Mouse (Mus musculus) midbrain, embryonic 11.5 days (tissue): ENCODE measurements around the gene Vps4a. TPM values are rescaled to one million over a fixed set of nuclear protein-coding genes. Genes with fewer than 3 reads are reported as not detected.
A peak's percentile ranks its signal among the peaks of the same experiment; 100 is the strongest.
"Not testable (repeated sequence)": the region's sequence is repeated elsewhere in the genome, so short reads cannot be mapped to it uniquely, and the experiment has no call there.

Experiments used
- ATAC-seq: fragments of 200-750 bp; cut with Nextera tagmentation; 2 replicates; pipeline ENCODE4 v1.8.0; 2017; ENCODE audit warnings: moderate TSS enrichment, moderate library complexity; ENCODE audit not compliant: low FRiP score
- DNase-seq: peaks from one replicate; pipeline ENCODE4 v3.0.0; 2015; ENCODE audit warnings: low spot score; ENCODE audit errors: missing footprints
- H3K27ac ChIP-seq: fragments of 300-500 bp; sonication (generic); 2 replicates; pipeline ENCODE4 v1.5.1; 2014; ENCODE audit warnings: low read depth, low read length
- H3K27me3 ChIP-seq: fragments of 300-500 bp; sonication (generic); 2 replicates; pipeline ENCODE4 v1.6.1; 2014; ENCODE audit warnings: mild to moderate bottlenecking, low read length, moderate library complexity, mixed read lengths; ENCODE audit not compliant: control insufficient read depth, insufficient read depth
- H3K36me3 ChIP-seq: fragments of 300-500 bp; sonication (generic); 2 replicates; pipeline ENCODE4 v1.6.1; 2014; ENCODE audit warnings: mild to moderate bottlenecking, low read length, moderate library complexity, mixed read lengths; ENCODE audit not compliant: control insufficient read depth, insufficient read depth
- H3K4me1 ChIP-seq: fragments of 300-500 bp; sonication (generic); 2 replicates; pipeline ENCODE4 v1.6.1; 2014; ENCODE audit warnings: low read length; ENCODE audit not compliant: control insufficient read depth, insufficient read depth
- H3K4me2 ChIP-seq: fragments of 300-500 bp; sonication (generic); 2 replicates; pipeline ENCODE4 v1.6.1; 2014; ENCODE audit warnings: mild to moderate bottlenecking, moderate library complexity
- H3K4me3 ChIP-seq: fragments of 300-500 bp; sonication (generic); 2 replicates; pipeline ENCODE4 v1.5.1; 2014; ENCODE audit warnings: low read depth, low read length
- H3K9ac ChIP-seq: fragments of 300-500 bp; sonication (generic); 2 replicates; pipeline ENCODE4 v1.6.1; 2014; ENCODE audit warnings: low read length
- H3K9me3 ChIP-seq: fragments of 300-500 bp; sonication (generic); 2 replicates; pipeline ENCODE4 v1.6.1; 2016; ENCODE audit warnings: low read length; ENCODE audit not compliant: control insufficient read depth
- WGBS: fragments of 180-500 bp; shearing (Covaris S2); extraction: QIAGEN DNeasy Blood & Tissue Kit; methylation state at CpG from one replicate; pipeline ENCODE4 v1.1.7; 2014; 5-methylcytosine and 5-hydroxymethylcytosine counted together
- polyA plus RNA-seq: library from polyadenylated mRNA; unstranded; fragments of >200 nt; fragmentation: Nextera tagmentation; extraction: Ambion mirVana; gene quantifications from 2 replicates; pipeline ENCODE4 v1.2.1, GENCODE M21; 2014

Gene Vps4a
- polyA plus RNA-seq, 1 experiment from 2014 or later, result 94.9 TPM

- Histone ChIP-seq H3K4me2 (no peak overlapping the region), H3K36me3 (peaks cover 2% of the 10 kb centered on the region; the same call in 1 of the 2 replicates), H3K27ac (no peak overlapping the region), H3K9ac (no peak overlapping the region), H3K9me3 (no peaks in the 10 kb centered on the region), H3K27me3 (no peaks in the 10 kb centered on the region), H3K4me1 (no peaks in the 10 kb centered on the region), H3K4me3 (no peak overlapping the region)
- WGBS, result 93% methylated on average over 3 of the region's 3 CpGs
- no peak for DNase-seq
- ATAC-seq, result no peak
Observed at GRCm38 (mm10) chr8:107007795-107008194, 23.2 kb upstream of the Vps4a start.

GRCm38 (mm10) chr8:107012666-107013065 lies 18.4 kb upstream of the Vps4a start:
- Histone ChIP-seq H3K27ac (no peak overlapping the region), H3K27me3 (no peaks in the 10 kb centered on the region), H3K4me3 (no peak overlapping the region), H3K4me1 (no peaks in the 10 kb centered on the region), H3K4me2 (no peak overlapping the region), H3K9ac (no peak overlapping the region), H3K36me3 (peaks cover 2% of the 10 kb centered on the region; the same call in 1 of the 2 replicates), H3K9me3 (no peaks in the 10 kb centered on the region)
- ATAC-seq, result no peak
- DNase-seq, result no peak
- 79% methylated on average over 2 of the region's 2 CpGs for WGBS

GRCm38 (mm10) chr8:107014915-107015314 lies 16.1 kb upstream of the Vps4a start:
- no peaks in the 10 kb centered on the region for H3K9me3 ChIP-seq
- H3K4me3 ChIP-seq, result no peak overlapping the region
- H3K9ac ChIP-seq, result no peak overlapping the region
- H3K4me1 ChIP-seq, result no peaks in the 10 kb centered on the region
- H3K4me2 ChIP-seq, result no peak overlapping the region
- no peak overlapping the region for H3K27ac ChIP-seq
- no peaks in the 10 kb centered on the region; the same call in 1 of the 2 replicates for H3K36me3 ChIP-seq
- H3K27me3 ChIP-seq, result no peaks in the 10 kb centered on the region
- ATAC-seq (no peak), DNase-seq (no peak)
- 96% methylated on average over 1 of the region's 1 CpGs for WGBS

GRCm38 (mm10) chr8:107023479-107023878 lies 7.5 kb upstream of the Vps4a start:
- WGBS, result 92% methylated on average over 8 of the region's 8 CpGs
- Histone ChIP-seq H3K27me3 (no peaks in the 10 kb centered on the region), H3K4me3 (no peak overlapping the region), H3K9me3 (no peaks in the 10 kb centered on the region), H3K27ac (no peak overlapping the region), H3K4me2 (no peak overlapping the region), H3K36me3 (no peaks in the 10 kb centered on the region), H3K9ac (no peak overlapping the region), H3K4me1 (no peaks in the 10 kb centered on the region)
- DNase-seq, result no peak
- no peak for ATAC-seq

- DNase-seq (no peak), ATAC-seq (no peak)
- 85% methylated on average over 3 of the region's 3 CpGs for WGBS
- no peak overlapping the region for H3K4me3 ChIP-seq
- H3K4me1 ChIP-seq, result peaks cover 8% of the 10 kb centered on the region
- H3K4me2 ChIP-seq, result no peak overlapping the region
- no peak overlapping the region for H3K9ac ChIP-seq
- no peak overlapping the region for H3K27ac ChIP-seq
- H3K36me3 ChIP-seq, result no peaks in the 10 kb centered on the region
- no peaks in the 10 kb centered on the region for H3K27me3 ChIP-seq
- H3K9me3 ChIP-seq, result no peaks in the 10 kb centered on the region
Observed at GRCm38 (mm10) chr8:107029310-107029709, 1.7 kb upstream of the Vps4a start.

- WGBS, result 76% methylated on average over 5 of the region's 5 CpGs
- peak; percentile 75 for DNase-seq
- Histone ChIP-seq H3K27me3 (no peaks in the 10 kb centered on the region), H3K4me1 (peaks cover 8% of the 10 kb centered on the region), H3K4me2 (no peak overlapping the region), H3K27ac (no peak overlapping the region), H3K36me3 (no peaks in the 10 kb centered on the region), H3K9me3 (no peaks in the 10 kb centered on the region), H3K9ac (no peak overlapping the region), H3K4me3 (no peak overlapping the region)
- no peak for ATAC-seq
Observed at GRCm38 (mm10) chr8:107030058-107030457, 964 bp upstream of the Vps4a start.

GRCm38 (mm10) chr8:107031577-107032090 lies 612 bp downstream of the Vps4a start:
- peaks cover 8% of the 10 kb centered on the region for H3K4me1 ChIP-seq
- H3K9me3 ChIP-seq, result no peaks in the 10 kb centered on the region
- WGBS, result under 1% methylated on average over 38 of the region's 40 CpGs
- ATAC-seq, result no peak
- peak overlapping the region; percentile 16 for H3K27ac ChIP-seq
- H3K4me3 ChIP-seq, result peak overlapping the region; percentile 96
- no peak for DNase-seq
- H3K4me2 ChIP-seq, result peak overlapping the region; percentile 92
- H3K27me3 ChIP-seq, result no peaks in the 10 kb centered on the region
- no peaks in the 10 kb centered on the region for H3K36me3 ChIP-seq
- H3K9ac ChIP-seq, result peak overlapping the region; percentile 91

- DNase-seq, H3K4me2 ChIP-seq, H3K9me3 ChIP-seq, H3K27me3 ChIP-seq, H3K4me3 ChIP-seq, H3K4me1 ChIP-seq, H3K9ac ChIP-seq, H3K27ac ChIP-seq, H3K36me3 ChIP-seq, ATAC-seq: not testable (repeated sequence)
- 94% methylated on average over 2 of the region's 2 CpGs for WGBS
Observed at GRCm38 (mm10) chr8:107033609-107034008, 2.6 kb downstream of the Vps4a start.

- H3K9ac ChIP-seq, result no peak overlapping the region
- H3K9me3 ChIP-seq, result no peaks in the 10 kb centered on the region
- DNase-seq (no peak), ATAC-seq (no peak)
- H3K4me2 ChIP-seq, result no peak overlapping the region
- H3K4me3 ChIP-seq, result no peak overlapping the region
- 89% methylated on average over 3 of the region's 3 CpGs for WGBS
- peaks cover 1% of the 10 kb centered on the region; the same call in 1 of the 2 replicates for H3K36me3 ChIP-seq
- no peaks in the 10 kb centered on the region for H3K27me3 ChIP-seq
- peaks cover 8% of the 10 kb centered on the region for H3K4me1 ChIP-seq
- no peak overlapping the region for H3K27ac ChIP-seq
Observed at GRCm38 (mm10) chr8:107035641-107036040, 4.6 kb downstream of the Vps4a start.
